Mouse (Mus musculus) MEL (cell line): ENCODE measurements around the gene Tesc. TPM values are rescaled to one million over a fixed set of nuclear protein-coding genes. Genes with fewer than 3 reads are reported as not detected.

ENCODE experiments used
- DNase-seq: peaks from one replicate; pipeline ENCODE4 v3.0.0; 2011; ENCODE audit warnings: low read depth, low spot score
- H3K27ac ChIP-seq: 2 replicates; pipeline ENCODE4 v1.5.1; 2012; ENCODE audit warnings: low read depth, mild to moderate bottlenecking, control low read depth, low read length, moderate library complexity; ENCODE audit not compliant: control insufficient read depth
- H3K27me3 ChIP-seq, 2 experiments: fragments of 150-350 bp in 1 of 2; sonication (generic) in 1 of 2; 2 replicates each; pipeline ENCODE4 v1.6.1; 2012; ENCODE audit warnings: low read length in 2 of 2, mild to moderate bottlenecking in 2 of 2, improper control_type of control experiment in 1 of 2, moderate library complexity in 1 of 2; ENCODE audit not compliant: insufficient read depth in 2 of 2, control insufficient read depth in 1 of 2
- H3K36me3 ChIP-seq, 2 experiments: 2 replicates each; pipeline ENCODE4 v1.6.1; 2012 to 2014; ENCODE audit warnings: low read length in 2 of 2, improper control_type of control experiment in 1 of 2, inconsistent platforms in 1 of 2, mild to moderate bottlenecking in 1 of 2; ENCODE audit not compliant: insufficient read depth in 2 of 2, control insufficient read depth in 1 of 2
- H3K4me1 ChIP-seq, 2 experiments: fragments of 150-350 bp in 1 of 2; sonication (generic) in 1 of 2; 2 replicates each; pipeline ENCODE4 v1.6.1; 2012; ENCODE audit warnings: low read length in 2 of 2, improper control_type of control experiment in 1 of 2, mild to moderate bottlenecking in 1 of 2; ENCODE audit not compliant: insufficient read depth in 2 of 2, control insufficient read depth in 1 of 2
- H3K4me3 ChIP-seq, 2 experiments: fragments of 150-350 bp in 1 of 2; sonication (generic) in 1 of 2; 2 replicates each; pipeline ENCODE4 v1.5.1; 2012; ENCODE audit warnings: low read depth in 2 of 2, low read length in 2 of 2, mild to moderate bottlenecking in 2 of 2, moderate library complexity in 2 of 2, control low read depth in 1 of 2, improper control_type of control experiment in 1 of 2; ENCODE audit not compliant: control insufficient read depth in 1 of 2, insufficient read depth in 1 of 2
- H3K79me2 ChIP-seq: 2 replicates; pipeline ENCODE4 v1.6.1; 2012; ENCODE audit warnings: mild to moderate bottlenecking, low read length, moderate library complexity; ENCODE audit not compliant: control insufficient read depth, poor library complexity, insufficient read depth
- H3K9ac ChIP-seq: 2 replicates; pipeline ENCODE4 v1.6.1; 2012; ENCODE audit warnings: low read depth, mild to moderate bottlenecking, control low read depth, low read length, moderate library complexity; ENCODE audit not compliant: control insufficient read depth, poor library complexity, severe bottlenecking
- H3K9me3 ChIP-seq: fragments of 150-350 bp; sonication (generic); replicated peaks from 2 replicates; pipeline ENCODE4 v1.6.1; 2012; ENCODE audit warnings: mild to moderate bottlenecking, low read length, improper control_type of control experiment, moderate library complexity; ENCODE audit not compliant: insufficient read depth
- BHLHE40 ChIP-seq: IDR thresholded peaks from 2 replicates; pipeline ENCODE4 v1.6.1; 2012; ENCODE audit warnings: low read depth, mild to moderate bottlenecking, inconsistent platforms, low read length, improper control_type of control experiment, borderline replicate concordance
- ELF1 ChIP-seq: IDR thresholded peaks from 2 replicates; pipeline ENCODE4 v1.6.1; 2014; ENCODE audit warnings: low read depth, mild to moderate bottlenecking, inconsistent platforms, low read length, improper control_type of control experiment, moderate library complexity
- GATA1 ChIP-seq: IDR thresholded peaks from 2 replicates; pipeline ENCODE4 v1.6.1; 2011; ENCODE audit warnings: low read depth, low read length, improper control_type of control experiment
- JUND ChIP-seq: IDR thresholded peaks from 2 replicates; pipeline ENCODE4 v1.6.1; 2011; ENCODE audit warnings: low read depth, mild to moderate bottlenecking, improper control_type of control experiment, low read length
- KAT2A ChIP-seq: conservative IDR thresholded peaks from 2 replicates; pipeline ENCODE4 v1.6.1; 2012; ENCODE audit warnings: low read depth, low read length, improper control_type of control experiment, inconsistent platforms
- MAX ChIP-seq: IDR thresholded peaks from 2 replicates; pipeline ENCODE4 v1.6.1; 2011; ENCODE audit warnings: low read length, improper control_type of control experiment
- MAZ ChIP-seq: IDR thresholded peaks from 2 replicates; pipeline ENCODE4 v1.6.1; 2012; ENCODE audit warnings: low read depth, mild to moderate bottlenecking, inconsistent platforms, low read length, improper control_type of control experiment
- MEF2A ChIP-seq: IDR thresholded peaks from 2 replicates; pipeline ENCODE4 v1.6.1; 2014; ENCODE audit warnings: low read depth, mild to moderate bottlenecking, inconsistent platforms, low read length, improper control_type of control experiment; ENCODE audit not compliant: poor library complexity, insufficient replicate concordance, severe bottlenecking; ENCODE audit errors: extremely low read depth
- NELFE ChIP-seq: IDR thresholded peaks from 2 replicates; pipeline ENCODE4 v1.6.1; 2011; ENCODE audit warnings: low read depth, low read length, improper control_type of control experiment
- NRF1 ChIP-seq: IDR thresholded peaks from 2 replicates; pipeline ENCODE4 v1.6.1; 2014; ENCODE audit warnings: low read depth, mild to moderate bottlenecking, inconsistent platforms, low read length, improper control_type of control experiment, moderate library complexity; ENCODE audit not compliant: poor library complexity, insufficient read depth, severe bottlenecking
- POLR2A ChIP-seq, 2 experiments: IDR thresholded peaks; 2 replicates each; pipeline ENCODE4 v1.6.1; 2011 to 2012; ENCODE audit warnings: low read length in 2 of 2, mild to moderate bottlenecking in 2 of 2, control low read depth in 1 of 2, improper control_type of control experiment in 1 of 2, low read depth in 1 of 2, moderate library complexity in 1 of 2; ENCODE audit not compliant: control insufficient read depth in 1 of 2, insufficient read depth in 1 of 2, poor library complexity in 1 of 2
- RAD21 ChIP-seq: IDR thresholded peaks from 2 replicates; pipeline ENCODE4 v1.6.1; 2011; ENCODE audit warnings: mild to moderate bottlenecking, low read depth, low read length, improper control_type of control experiment
- SIN3A ChIP-seq: IDR thresholded peaks from 2 replicates; pipeline ENCODE4 v1.6.1; 2012; ENCODE audit warnings: low read length, improper control_type of control experiment, inconsistent platforms
- USF1 ChIP-seq: IDR thresholded peaks from 2 replicates; pipeline ENCODE4 v1.6.1; 2014; ENCODE audit warnings: low read depth, mild to moderate bottlenecking, inconsistent platforms, low read length, improper control_type of control experiment, moderate library complexity
- USF2 ChIP-seq, 2 experiments: IDR thresholded peaks; 2 replicates each; pipeline ENCODE4 v1.6.1; 2011 to 2012; ENCODE audit warnings: improper control_type of control experiment in 2 of 2, low read length in 2 of 2, borderline replicate concordance in 1 of 2, inconsistent platforms in 1 of 2, low read depth in 1 of 2, mild to moderate bottlenecking in 1 of 2; ENCODE audit not compliant: insufficient read depth in 1 of 2
- ZC3H11A ChIP-seq: IDR thresholded peaks from 2 replicates; pipeline ENCODE4 v1.6.1; 2012; ENCODE audit warnings: low read depth, mild to moderate bottlenecking, inconsistent platforms, low read length, improper control_type of control experiment
- ZKSCAN1 ChIP-seq: IDR thresholded peaks from 2 replicates; pipeline ENCODE4 v1.6.1; 2012; ENCODE audit warnings: low read depth, mild to moderate bottlenecking, inconsistent platforms, low read length, improper control_type of control experiment, moderate library complexity
- ZMIZ1 ChIP-seq: IDR thresholded peaks from 2 replicates; pipeline ENCODE4 v1.6.1; 2012; ENCODE audit warnings: low read depth, mild to moderate bottlenecking, inconsistent platforms, low read length, improper control_type of control experiment, moderate library complexity
- ZNF384 ChIP-seq: IDR thresholded peaks from 2 replicates; pipeline ENCODE4 v1.6.1; 2012; ENCODE audit warnings: low read depth, mild to moderate bottlenecking, inconsistent platforms, low read length, improper control_type of control experiment
- polyA plus RNA-seq, 2 experiments: library from polyadenylated mRNA; stranded (reverse) in 1 of 2; unstranded in 1 of 2; fragments of >175 nt in 1 of 2; fragments of >200 nt in 1 of 2; gene quantifications; 2 replicates each; pipeline versions ENCODE4 v1.2.1 to v1.2.4; 2012; ENCODE audit warnings: low replicate concordance in 2 of 2, low read depth in 1 of 2; ENCODE audit not compliant: insufficient read length in 2 of 2, insufficient read depth in 1 of 2, missing spikeins in 1 of 2
- total RNA-seq: library from RNA; depleted of rRNA; stranded (reverse); fragments of 300-350 nt; gene quantifications from 2 replicates; pipeline ENCODE4 v1.2.3, GENCODE M21; 2012

The Tesc gene
- total and polyA plus RNA-seq, 3 experiments, result 0.07 TPM; not detected in 2

GRCm38 (mm10) chr5:118030022-118030675 lies 2.6 kb downstream of the Tesc start:
- Histone ChIP-seq H3K36me3 (no peaks in the 10 kb centered on the region), H3K79me2 (no peaks in the 10 kb centered on the region), H3K9me3 (no peaks in the 10 kb centered on the region), H3K4me1 (no peaks in the 10 kb centered on the region), H3K4me3 (no peak overlapping the region), H3K9ac (no peak overlapping the region), H3K27me3 (no peaks in the 10 kb centered on the region), H3K27ac (no peak overlapping the region)
- DNase-seq, result no peak
- TF ChIP-seq ZC3H11A (no peak), POLR2A (IDR thresholded peaks at IDR 0.05; ENCODE audit: control insufficient read depth in 1 of 2, insufficient read depth in 1 of 2, low read depth in 1 of 2, low read length in 2 of 2, poor library complexity in 1 of 2) (no peak), SIN3A (no peak), USF1 (no peak), JUND (no peak), GATA1 (no peak), ZMIZ1 (no peak), USF2 (IDR thresholded peaks at IDR 0.05; ENCODE audit: borderline replicate concordance in 1 of 2, insufficient read depth in 1 of 2, low read depth in 1 of 2, low read length in 2 of 2) (no peak), ZKSCAN1 (no peak)

DNA sequence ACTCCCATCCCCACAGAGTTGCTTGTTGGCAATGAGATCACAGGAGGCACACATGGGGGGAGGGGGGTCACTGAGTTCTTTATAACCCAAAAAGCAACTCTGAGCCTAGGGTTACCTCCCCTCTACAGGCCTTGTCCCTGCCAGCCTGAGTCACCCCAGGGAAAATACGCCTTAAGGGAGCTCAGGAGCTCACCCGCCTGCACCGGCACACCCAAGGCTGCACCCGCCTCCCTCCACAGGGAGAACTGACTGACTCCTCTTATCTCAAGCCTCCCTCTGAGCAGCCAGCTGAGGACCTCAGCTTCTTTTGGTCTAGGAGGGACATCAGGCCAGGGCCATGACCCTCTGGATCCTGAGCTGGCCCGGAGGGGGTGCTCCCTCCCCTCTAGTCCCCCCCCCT lies 3.5 kb downstream of the Tesc start:
- H3K27ac ChIP-seq, result no peak overlapping the region
- H3K4me3 ChIP-seq, result no peak overlapping the region
- no peak overlapping the region for H3K9ac ChIP-seq
- DNase-seq, result no peak
- no peaks in the 10 kb centered on the region for H3K36me3 ChIP-seq
- TF ChIP-seq NELFE, result no peak
- TF ChIP-seq BHLHE40, result no peak
- TF ChIP-seq POLR2A (IDR thresholded peaks at IDR 0.05; ENCODE audit: control insufficient read depth in 1 of 2, insufficient read depth in 1 of 2, low read depth in 1 of 2, low read length in 2 of 2, poor library complexity in 1 of 2), result no peak
- no peak for TF ChIP-seq NRF1
- no peak for TF ChIP-seq ZNF384
- TF ChIP-seq MEF2A, result no peak
- TF ChIP-seq ZC3H11A, result no peak
- no peak for TF ChIP-seq ZMIZ1
- no peak for TF ChIP-seq MAZ
- no peak for TF ChIP-seq ELF1
- no peak for TF ChIP-seq RAD21
- TF ChIP-seq KAT2A, result no peak
- no peak for TF ChIP-seq MAX
- no peaks in the 10 kb centered on the region for H3K79me2 ChIP-seq
- H3K4me1 ChIP-seq, result no peaks in the 10 kb centered on the region
- no peaks in the 10 kb centered on the region for H3K9me3 ChIP-seq
- no peaks in the 10 kb centered on the region for H3K27me3 ChIP-seq
